In genomic region chr19:24490275-24490674, GRCm38 (mm10) we compare ENCODE assay signal across 15 mouse cellular contexts.
"Had no signal": no experiment of that assay in that cellular context is flagged by ENCODE, and none has a peak within 500 bp of the region (broad histone marks: within the 10 kb centered on the region; RNA-seq: fewer than 3 reads in every experiment).

No protein-coding gene starts in this region.

- DNase-seq: kidney, adult 2 months; kidney, postnatal 25 days; lung, adult 2 months; lung, postnatal 36 days; right cerebral cortex, postnatal 14 days; thymus, postnatal 36 days had no signal

- H3K27me3 ChIP-seq: kidney, embryonic 15.5 days; liver, embryonic 15.5 days; megakaryocyte, embryonic 14.5 days; midbrain, embryonic 15.5 days; neural tube, embryonic 12.5 days had no signal

- H3K9me3 ChIP-seq: kidney, embryonic 15.5 days; limb, embryonic 10.5 days; liver, embryonic 15.5 days; megakaryocyte, embryonic 14.5 days; midbrain, embryonic 15.5 days; neural tube, embryonic 12.5 days had no signal

- H3K4me1 ChIP-seq: kidney, embryonic 15.5 days; limb, embryonic 10.5 days; midbrain, embryonic 15.5 days; neural tube, embryonic 12.5 days had no signal

- H3K4me3 ChIP-seq: kidney, embryonic 15.5 days; left cerebral cortex, adult 2 months; limb, embryonic 10.5 days; liver, embryonic 15.5 days; megakaryocyte, embryonic 14.5 days; midbrain, embryonic 15.5 days; neural tube, embryonic 12.5 days had no signal

- ATAC-seq: lung, postnatal 0 days; midbrain, embryonic 15.5 days had no signal

- H3K4me2 ChIP-seq: kidney, embryonic 15.5 days; liver, embryonic 15.5 days; midbrain, embryonic 11.5 days; midbrain, embryonic 15.5 days; neural tube, embryonic 12.5 days had no signal

- H3K36me3 ChIP-seq: kidney, embryonic 15.5 days; limb, embryonic 10.5 days; liver, embryonic 15.5 days; midbrain, embryonic 15.5 days; neural tube, embryonic 12.5 days had no signal

- H3K27ac ChIP-seq: kidney, embryonic 15.5 days; left cerebral cortex, adult 2 months; limb, embryonic 10.5 days; liver, embryonic 15.5 days; midbrain, embryonic 15.5 days; neural tube, embryonic 12.5 days had no signal

- H3K9ac ChIP-seq: kidney, embryonic 15.5 days; liver, embryonic 15.5 days; midbrain, embryonic 15.5 days; neural tube, embryonic 12.5 days had no signal
